Mouse (Mus musculus) urinary bladder, adult 18-20 months (tissue): ENCODE results near the gene Fbxo42.
"Not testable (repeated sequence)": the region's sequence is repeated elsewhere in the genome, so short reads cannot be mapped to it uniquely, and the experiment has no call there.

Source experiments
- DNase-seq, 2 experiments: peaks; one replicate each; pipeline ENCODE4 v3.0.0; 2022; ENCODE audit warnings: low spot score in 2 of 2, mixed read lengths in 2 of 2

Gene Fbxo42

DNA sequence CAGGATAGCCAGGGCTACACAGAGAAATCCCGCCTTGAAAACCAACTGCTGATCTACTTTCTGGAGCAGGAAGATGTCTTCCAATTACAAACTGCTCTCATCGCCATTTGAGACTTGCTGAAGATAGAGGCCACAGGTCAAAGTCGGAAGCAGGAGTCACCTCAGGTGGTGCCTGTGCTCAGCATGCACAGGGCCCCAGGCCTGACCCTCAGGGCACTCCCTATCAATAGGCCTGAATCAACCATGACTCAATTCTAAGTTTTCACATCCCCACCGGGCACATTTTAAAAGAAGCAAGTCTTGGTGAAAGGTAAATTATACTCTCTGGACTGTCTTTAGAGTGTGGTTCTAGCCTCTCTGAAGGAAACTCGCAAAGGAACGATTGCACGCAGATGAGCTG is 11.6 kb upstream of the Fbxo42 start:
- DNase-seq = no peak

DNA sequence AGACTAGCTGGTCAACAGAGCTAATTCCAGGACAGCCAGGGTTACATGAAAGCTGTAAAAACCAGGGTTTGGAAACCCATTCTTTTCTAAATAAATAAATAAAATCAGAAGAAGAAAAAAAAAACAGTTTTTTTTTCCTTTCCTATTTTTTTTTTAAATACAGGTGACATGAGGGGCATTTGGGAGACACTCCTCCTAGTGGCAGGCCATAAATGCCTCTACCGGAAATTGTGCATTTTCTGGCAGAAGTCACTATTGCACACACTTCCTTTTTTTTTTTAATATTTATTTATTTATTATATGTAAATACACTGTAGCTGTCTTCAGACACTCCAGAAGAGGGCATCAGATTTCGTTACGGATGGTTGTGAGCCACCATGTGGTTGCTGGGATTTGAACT is 10.0 kb upstream of the Fbxo42 start:
- not testable (repeated sequence) for DNase-seq

GRCm38 (mm10) chr4:141138425-141139115 is 9.1 kb upstream of the Fbxo42 start:
- no peak for DNase-seq

GRCm38 (mm10) chr4:141139116-141139970 is 8.4 kb upstream of the Fbxo42 start, which contains the start of gene Szrd1:
Gene Szrd1, minus strand, starts transcription at chr4:141139775.
- DNase-seq = peak; percentile 95 to 98

DNA sequence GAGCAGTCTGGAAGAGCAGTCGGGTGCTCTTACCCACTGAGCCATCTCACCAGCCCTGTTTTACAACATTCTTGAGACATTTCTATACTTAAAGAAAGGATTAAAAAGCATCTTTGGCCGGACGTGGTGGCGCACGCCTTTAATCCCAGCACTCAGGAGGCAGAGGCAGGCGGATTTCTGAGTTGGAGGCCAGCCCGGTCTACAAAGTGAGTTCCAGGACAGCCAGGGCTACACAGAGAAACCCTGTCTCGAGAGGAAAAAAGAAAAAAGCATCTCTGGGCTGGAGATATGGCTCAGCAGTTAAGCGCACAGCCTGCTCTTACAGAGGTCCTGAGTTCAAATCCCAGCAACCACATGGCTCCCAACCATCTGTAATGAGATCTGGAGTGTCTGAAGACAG is 7.4 kb upstream of the Fbxo42 start:
- not testable (repeated sequence) for DNase-seq

DNA sequence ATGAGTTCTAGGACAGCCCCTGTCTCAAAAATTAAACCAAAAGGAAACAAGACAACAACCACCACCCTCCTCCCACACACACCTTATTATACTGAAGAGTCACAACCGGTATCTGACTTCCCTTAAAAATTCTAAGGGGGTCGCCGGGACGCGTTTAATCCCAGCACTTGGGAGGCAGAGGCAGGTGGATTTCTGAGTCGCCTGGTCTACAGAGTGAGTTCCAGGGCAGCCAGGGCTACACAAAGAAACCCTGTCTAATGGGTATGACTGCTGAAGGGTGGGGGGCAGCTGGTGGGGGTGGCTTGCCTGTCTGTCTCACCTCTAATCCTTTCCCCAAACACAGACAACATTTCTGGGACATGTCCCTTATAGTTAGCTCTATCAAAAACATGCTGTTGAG is 6.7 kb upstream of the Fbxo42 start:
- DNase-seq = no peak

DNA sequence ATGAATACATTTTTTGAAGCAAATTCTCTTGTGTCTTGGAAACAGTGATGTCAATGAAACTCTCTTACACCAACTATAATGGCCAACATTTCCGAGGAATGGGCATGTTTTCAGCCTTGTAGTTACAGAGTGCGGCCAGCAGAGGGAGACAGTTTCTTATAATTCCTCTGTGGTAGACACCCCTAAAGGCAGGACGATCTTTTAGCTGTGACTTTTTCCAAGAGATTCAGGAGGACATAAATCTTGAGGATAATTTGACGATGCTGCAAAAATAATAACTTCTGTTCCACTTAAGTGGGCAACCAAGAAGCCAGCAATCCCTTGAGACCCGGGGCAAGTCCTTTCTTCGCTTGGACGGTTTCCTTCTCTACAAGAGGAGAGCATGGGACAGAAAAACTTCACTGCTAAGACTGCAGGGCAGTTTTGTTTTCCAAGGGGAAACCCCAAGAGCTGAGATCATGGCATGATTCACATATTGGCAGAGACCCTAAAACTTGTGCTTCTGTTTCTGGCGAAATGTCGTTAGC is 5.4 kb upstream of the Fbxo42 start:
- peak; percentile 58 to 60 for DNase-seq

- not testable (repeated sequence) for DNase-seq
These were observed 2.6 kb upstream of the Fbxo42 start for GRCm38 (mm10) chr4:141145124-141145523.

- no peak for DNase-seq
These were observed 1.2 kb upstream of the Fbxo42 start for GRCm38 (mm10) chr4:141146491-141147033.

DNA sequence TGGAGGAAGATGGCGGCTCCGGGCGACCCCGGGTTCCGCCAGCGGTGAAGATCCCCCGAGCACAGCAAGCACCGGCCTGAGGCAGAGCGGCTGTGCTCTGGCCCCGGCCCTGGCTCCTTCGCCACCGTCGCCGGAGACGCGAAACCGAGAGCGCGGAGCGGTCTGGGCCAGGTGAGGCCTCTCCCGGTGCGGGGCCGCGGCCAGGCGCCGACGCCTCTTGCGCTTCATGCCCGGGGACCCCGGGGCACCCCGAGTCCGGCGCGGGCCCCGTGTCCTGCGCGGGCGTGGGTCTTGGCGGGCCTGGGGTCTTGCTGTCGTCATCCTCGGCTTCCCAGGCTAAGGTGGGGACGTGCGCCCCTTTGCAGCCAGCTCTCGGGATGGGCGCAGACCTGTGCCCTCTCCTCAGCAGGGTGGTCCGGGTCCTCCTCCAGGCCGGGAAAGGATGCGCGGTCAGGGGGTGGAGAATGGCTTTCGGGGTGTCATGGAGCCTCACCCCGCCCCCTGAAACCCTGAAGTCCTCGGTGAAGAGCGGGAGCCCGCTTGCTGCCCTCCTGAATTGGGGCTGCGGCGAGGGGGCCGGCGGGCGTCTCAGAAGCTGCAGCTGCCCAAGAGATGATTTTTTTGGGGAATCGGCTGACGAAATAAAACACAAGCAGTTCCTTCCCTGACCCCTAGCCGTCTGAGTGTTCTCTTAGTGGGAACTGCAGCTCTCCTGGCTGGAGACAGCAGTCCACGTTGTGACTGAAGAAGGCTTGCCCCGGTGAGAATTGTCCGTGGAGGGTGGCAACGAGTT is 492 bp downstream of the Fbxo42 start:
- DNase-seq = no peak

DNA sequence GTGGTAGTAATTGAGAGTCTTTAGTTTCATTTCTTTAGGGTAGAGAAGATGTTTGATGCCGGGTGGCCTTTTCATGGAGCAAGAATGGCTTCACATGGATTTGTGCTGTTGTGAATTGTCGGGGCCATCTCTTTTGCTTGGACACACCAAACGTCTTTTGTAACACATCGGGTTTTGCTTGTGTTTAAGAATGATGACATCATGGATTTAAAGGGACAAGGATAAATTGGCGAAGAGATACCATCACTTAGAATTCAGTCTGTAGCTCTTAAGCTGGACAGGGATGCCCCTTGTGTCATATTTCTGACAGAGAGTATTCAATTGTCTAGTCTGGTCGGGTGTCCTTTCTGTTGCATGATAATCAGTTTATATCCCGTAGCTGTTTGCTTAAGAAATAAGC is 1.4 kb downstream of the Fbxo42 start:
- no peak for DNase-seq

DNA sequence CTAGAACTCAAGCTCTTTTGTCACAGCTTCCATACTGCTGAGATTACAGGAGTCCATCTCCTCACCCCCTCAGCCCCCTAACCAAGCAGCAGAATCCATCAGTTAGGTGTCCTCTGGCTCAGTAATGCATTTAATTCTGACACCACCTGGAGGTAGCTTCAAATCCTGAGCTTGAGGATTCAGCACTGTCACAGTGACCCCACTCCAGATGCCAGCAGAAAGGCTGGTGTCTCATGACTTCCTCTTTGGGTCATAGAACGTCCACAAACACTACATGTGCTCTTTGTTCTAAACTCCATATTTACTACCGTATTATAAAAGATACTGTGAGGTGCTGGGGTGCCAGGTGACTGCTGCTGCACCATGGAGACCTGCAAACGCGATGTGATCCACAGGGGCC is 9.8 kb downstream of the Fbxo42 start:
- DNase-seq = no peak

- no peak for DNase-seq
These were observed 10.9 kb downstream of the Fbxo42 start for GRCm38 (mm10) chr4:141158609-141159008.

- DNase-seq = no peak
These were observed 11.4 kb downstream of the Fbxo42 start for GRCm38 (mm10) chr4:141159093-141159492.

DNA sequence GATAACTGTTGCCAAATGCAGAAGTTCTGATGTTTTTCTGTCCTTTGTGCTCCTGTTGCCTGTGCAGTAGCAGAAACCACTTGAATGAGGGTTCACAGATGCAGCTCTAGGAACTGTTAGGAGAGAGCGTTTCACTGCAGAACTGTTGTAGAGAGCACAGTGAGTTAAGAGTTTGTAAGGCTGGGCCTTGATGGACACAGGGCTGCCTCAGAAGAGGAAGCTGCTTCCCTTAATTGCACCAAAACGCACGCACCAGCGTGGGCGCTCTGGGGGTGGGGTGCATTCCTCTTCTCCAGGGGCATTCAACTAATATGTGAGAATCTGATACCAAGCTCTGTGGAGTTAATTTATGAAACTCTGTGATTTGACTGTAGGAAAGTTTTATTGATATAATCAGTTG is 12.0 kb downstream of the Fbxo42 start:
- no peak for DNase-seq

- DNase-seq = no peak
These were observed 12.5 kb downstream of the Fbxo42 start for GRCm38 (mm10) chr4:141160193-141160592.

- DNase-seq = no peak
These were observed 14.0 kb downstream of the Fbxo42 start for GRCm38 (mm10) chr4:141161699-141162208.

DNA sequence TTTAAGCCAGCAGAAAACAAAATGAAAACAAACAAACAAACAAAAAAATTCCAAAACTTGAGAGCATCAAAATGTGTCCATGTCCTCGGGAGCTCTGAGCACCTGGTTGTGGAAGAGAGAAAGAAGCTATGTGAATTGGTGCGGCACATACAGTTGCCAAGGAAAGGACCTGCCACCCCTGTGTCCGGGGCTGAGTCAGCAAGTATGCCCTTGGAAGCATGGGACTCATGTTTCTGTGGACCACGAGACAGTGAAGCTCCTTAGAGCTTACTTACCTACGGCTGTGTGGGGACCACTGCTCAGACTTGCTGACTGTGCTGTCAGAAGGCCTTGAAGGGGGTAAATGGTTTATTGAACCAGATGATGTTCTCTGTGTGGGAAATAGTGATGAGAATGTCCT is 16.0 kb downstream of the Fbxo42 start:
- no peak for DNase-seq

DNA sequence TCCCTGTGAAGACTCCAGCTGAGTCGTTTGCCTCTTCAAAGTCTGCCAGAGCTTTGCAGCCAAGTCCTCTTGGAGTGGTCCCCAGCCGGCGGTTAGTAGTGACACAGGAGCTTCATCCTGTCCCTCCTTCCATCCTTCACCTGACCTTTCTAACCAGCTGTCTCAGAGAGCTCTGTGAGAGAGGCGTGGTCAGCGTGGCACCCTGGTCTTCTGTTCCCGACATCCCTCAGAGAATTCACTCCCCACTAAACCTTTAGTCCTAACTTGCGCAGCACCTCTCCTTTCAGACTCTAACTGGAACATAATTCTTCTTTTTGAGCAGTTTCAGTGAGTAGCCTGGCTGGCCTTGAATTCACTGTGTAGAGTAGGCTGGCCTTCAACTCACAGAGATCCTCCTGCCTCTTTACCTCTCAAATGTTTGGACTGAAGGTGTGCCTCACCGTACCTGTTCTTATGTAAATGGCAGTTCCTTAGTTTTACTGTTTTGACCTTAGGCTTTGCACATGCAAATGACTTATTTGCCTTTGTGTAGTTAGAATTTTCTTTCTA is 18.1 kb downstream of the Fbxo42 start:
- DNase-seq = no peak

DNA sequence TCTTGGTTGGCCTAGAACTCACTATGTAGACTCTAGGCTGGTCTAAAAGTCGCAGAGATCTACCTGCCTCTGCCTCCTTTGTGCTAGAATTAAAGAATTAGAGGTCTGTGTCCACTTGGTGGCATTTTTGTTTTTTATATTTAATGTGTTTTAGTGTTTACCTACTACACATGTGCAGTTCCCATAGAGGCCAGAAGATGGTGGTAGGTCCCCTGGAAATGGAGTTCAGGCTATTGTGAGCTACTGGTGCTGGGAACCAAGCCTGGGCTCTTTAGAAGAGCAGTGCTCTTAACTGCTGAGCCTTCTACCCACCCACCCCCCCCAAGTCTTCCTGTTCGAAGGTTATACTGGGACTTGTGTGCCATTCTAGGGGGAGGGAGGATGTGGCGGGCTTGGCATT is 19.4 kb downstream of the Fbxo42 start:
- no peak for DNase-seq

DNA sequence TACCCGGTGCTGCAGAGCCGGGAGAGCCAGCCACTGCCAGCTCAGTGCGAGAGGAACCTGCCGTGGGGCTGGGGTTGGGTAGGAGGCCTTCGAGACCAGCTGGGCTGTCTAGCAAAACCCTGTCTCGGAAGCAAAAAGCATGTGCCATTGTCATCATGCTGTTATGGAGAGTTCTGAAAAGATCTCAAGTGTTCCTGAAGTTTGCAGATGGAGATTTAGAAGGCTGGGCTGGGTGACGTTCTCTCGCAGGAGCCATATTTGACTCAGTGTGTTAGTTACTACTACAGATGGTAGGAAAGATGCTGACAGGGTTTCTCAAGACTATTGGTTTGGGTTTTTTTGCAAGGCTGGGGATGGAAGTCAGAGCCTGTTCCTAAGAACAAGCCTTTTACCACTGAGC is 24.4 kb downstream of the Fbxo42 start:
- no peak for DNase-seq
